Mouse (Mus musculus) intestine, embryonic 16.5 days (tissue): ENCODE results near the gene Defa22. TPM values are rescaled to one million over a fixed set of nuclear protein-coding genes. Genes with fewer than 3 reads are reported as not detected.
"Not testable (repeated sequence)": the region's sequence is repeated elsewhere in the genome, so short reads cannot be mapped to it uniquely, and the experiment has no call there.

Experiments
- ATAC-seq: fragments of 200-750 bp; cut with Nextera tagmentation; 2 replicates; pipeline ENCODE4 v1.8.0; 2017; ENCODE audit warnings: moderate TSS enrichment, moderate library complexity
- H3K27ac ChIP-seq: fragments of 300-500 bp; sonication (generic); 2 replicates; pipeline ENCODE4 v1.5.1; 2014; ENCODE audit warnings: mild to moderate bottlenecking, low read length
- H3K27me3 ChIP-seq: fragments of 300-500 bp; sonication (generic); replicated peaks from 2 replicates; pipeline ENCODE4 v1.6.1; 2014; ENCODE audit warnings: low read length, control low read depth, mixed read lengths; ENCODE audit not compliant: control insufficient read depth, insufficient read depth
- H3K36me3 ChIP-seq: fragments of 300-500 bp; sonication (generic); 2 replicates; pipeline ENCODE4 v1.6.1; 2014; ENCODE audit warnings: low read length, control low read depth; ENCODE audit not compliant: control insufficient read depth, insufficient read depth
- H3K4me1 ChIP-seq: fragments of 300-500 bp; sonication (generic); 2 replicates; pipeline ENCODE4 v1.6.1; 2014; ENCODE audit warnings: low read length, control low read depth, mixed read lengths; ENCODE audit not compliant: control insufficient read depth, insufficient read depth
- H3K4me2 ChIP-seq: fragments of 300-500 bp; sonication (generic); 2 replicates; pipeline ENCODE4 v1.6.1; 2014; ENCODE audit warnings: low read depth, low read length, control low read depth
- H3K4me3 ChIP-seq: fragments of 300-500 bp; sonication (generic); 2 replicates; pipeline ENCODE4 v1.5.1; 2014; ENCODE audit warnings: mild to moderate bottlenecking, low read length
- H3K9ac ChIP-seq: fragments of 300-500 bp; sonication (generic); 2 replicates; pipeline ENCODE4 v1.6.1; 2014; ENCODE audit warnings: low read depth, low read length
- H3K9me3 ChIP-seq: fragments of 300-500 bp; sonication (generic); 2 replicates; pipeline ENCODE4 v1.6.1; 2016; ENCODE audit warnings: low read length, control low read depth; ENCODE audit not compliant: control insufficient read depth
- WGBS: fragments of 180-500 bp; shearing (Covaris S2); extraction: QIAGEN DNeasy Blood & Tissue Kit; methylation state at CpG from one replicate; pipeline ENCODE4 v1.1.7; 2014; 5-methylcytosine and 5-hydroxymethylcytosine counted together
- polyA plus RNA-seq: library from polyadenylated mRNA; unstranded; fragments of >200 nt; fragmentation: Nextera tagmentation; extraction: Ambion mirVana; gene quantifications from 2 replicates; pipeline ENCODE4 v1.2.1, GENCODE M21; 2015

Defa22 gene
- polyA plus RNA-seq, result not detected in 2 replicates

DNA sequence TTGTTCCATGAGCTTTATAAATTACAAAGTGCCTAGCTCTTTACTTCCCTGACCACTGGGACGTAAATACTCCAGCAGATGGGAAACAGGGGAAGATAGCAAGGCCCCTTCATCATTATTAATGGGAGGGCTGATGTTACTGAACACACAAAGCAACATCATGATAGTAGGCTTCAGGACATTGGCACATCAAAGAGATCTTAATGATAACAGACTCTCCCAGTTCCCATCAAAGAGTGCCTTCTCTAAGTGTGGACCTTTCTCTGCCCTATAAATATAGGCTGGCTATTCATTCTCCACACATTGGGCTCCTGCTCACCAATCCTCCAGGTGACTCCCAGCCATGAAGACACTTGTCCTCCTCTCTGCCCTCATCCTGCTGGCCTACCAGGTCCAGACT, at the start of gene Defa22:
Gene Defa22, plus strand, starts transcription at position 301 of the 400 bp plus-strand sequence.
- H3K27ac ChIP-seq, H3K9me3 ChIP-seq, H3K4me3 ChIP-seq, H3K4me2 ChIP-seq, H3K27me3 ChIP-seq, H3K9ac ChIP-seq, H3K4me1 ChIP-seq, H3K36me3 ChIP-seq, ATAC-seq: not testable (repeated sequence)
- no CpG with 5 or more reads among the region's 1 CpGs for WGBS

DNA sequence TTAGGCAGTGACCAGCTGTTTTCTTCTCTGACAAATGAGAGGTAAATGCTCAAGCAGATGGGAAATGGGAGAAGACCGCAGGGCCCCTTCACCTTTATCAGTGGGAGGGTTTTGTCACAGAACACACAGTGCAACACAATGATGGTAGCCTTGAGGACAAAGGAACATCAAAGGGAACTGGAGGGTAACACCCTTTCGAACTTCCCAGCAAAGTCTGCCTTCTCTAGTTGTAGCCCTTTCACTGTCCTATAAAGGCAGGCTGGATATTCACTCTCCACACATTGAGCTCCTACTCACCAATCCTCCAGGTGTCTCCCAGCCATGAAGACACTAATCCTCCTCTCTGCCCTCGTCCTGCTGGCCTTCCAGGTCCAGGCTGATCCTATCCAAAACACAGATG, 27.7 kb upstream of the Defa22 start, which contains the start of gene Defa30:
Gene Defa30, plus strand, starts transcription at position 301 of the 400 bp plus-strand sequence.
- not testable (repeated sequence) for H3K36me3 ChIP-seq, H3K4me3 ChIP-seq, H3K4me2 ChIP-seq, H3K27ac ChIP-seq, H3K9ac ChIP-seq, H3K9me3 ChIP-seq, ATAC-seq, H3K27me3 ChIP-seq, H3K4me1 ChIP-seq
- WGBS, result 58% methylated on average over 3 of the region's 3 CpGs

DNA sequence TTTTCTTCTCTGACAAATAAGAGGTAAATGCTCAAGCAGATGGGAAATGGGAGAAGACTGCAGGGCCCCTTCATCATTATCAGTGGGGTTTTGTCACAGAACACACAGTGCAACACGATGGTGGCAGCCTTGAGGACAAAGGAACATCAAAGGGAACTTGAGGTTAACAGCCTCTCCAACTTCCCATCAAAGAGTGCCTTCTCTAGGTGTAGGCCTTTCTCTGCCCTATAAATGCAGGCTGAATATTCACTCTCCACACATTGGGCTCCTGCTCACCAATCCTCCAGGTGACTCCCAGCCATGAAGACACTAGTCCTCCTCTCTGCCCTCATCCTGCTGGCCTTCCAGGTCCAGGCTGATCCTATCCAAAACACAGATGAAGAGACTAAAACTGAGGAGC, 29.2 kb downstream of the Defa22 start, which contains the start of gene Defa31:
Gene Defa31, plus strand, starts transcription at position 301 of the 400 bp plus-strand sequence.
- not testable (repeated sequence) for H3K9ac ChIP-seq, H3K4me3 ChIP-seq, H3K4me1 ChIP-seq, H3K27me3 ChIP-seq, H3K9me3 ChIP-seq, H3K27ac ChIP-seq, H3K4me2 ChIP-seq, ATAC-seq, H3K36me3 ChIP-seq
- WGBS, result no CpG with 5 or more reads among the region's 1 CpGs

DNA sequence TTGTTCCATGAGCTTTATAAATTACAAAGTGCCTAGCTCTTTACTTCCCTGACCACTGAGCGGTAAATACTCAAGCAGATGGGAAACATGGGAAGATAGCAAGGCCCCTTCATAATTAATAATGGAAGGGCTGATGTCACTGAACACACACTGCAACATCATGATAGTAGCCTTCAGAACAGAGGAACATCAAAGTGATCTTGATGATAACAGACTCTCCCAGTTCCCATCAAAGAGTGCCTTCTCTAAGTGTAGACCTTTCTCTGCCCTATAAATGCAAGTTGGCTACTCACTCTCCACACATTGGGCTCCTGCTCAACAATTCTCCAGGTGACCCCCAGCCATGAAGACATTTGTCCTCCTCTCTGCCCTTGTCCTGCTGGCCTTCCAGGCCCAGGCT, 39.2 kb downstream of the Defa22 start, which contains the start of gene Gm15293:
Gene Gm15293, plus strand, starts transcription at position 301 of the 400 bp plus-strand sequence.
- H3K27ac ChIP-seq, H3K36me3 ChIP-seq, H3K4me2 ChIP-seq, H3K9ac ChIP-seq, H3K4me3 ChIP-seq, H3K27me3 ChIP-seq, H3K4me1 ChIP-seq, ATAC-seq, H3K9me3 ChIP-seq: not testable (repeated sequence)
- no CpG with 5 or more reads among the region's 1 CpGs for WGBS

Other genes with a start within 250 kb of the Defa22 start
- not detected in 2 replicates for gene Gm6040, start 240.2 kb upstream of the Defa22 start, polyA plus RNA-seq
- gene AY761185, start 217.6 kb upstream of the Defa22 start, polyA plus RNA-seq, result not detected in 2 replicates
- not detected in 2 replicates for gene Defa21, start 136.7 kb upstream of the Defa22 start, polyA plus RNA-seq
- gene Defa23, start 107.2 kb upstream of the Defa22 start, polyA plus RNA-seq, result 0.53 TPM in 1 of 2 replicates, not detected in the other
- not detected in 2 replicates for gene Defa35, start 97.2 kb upstream of the Defa22 start, polyA plus RNA-seq
- gene Defa25, start 77.8 kb upstream of the Defa22 start, polyA plus RNA-seq, result not detected in 2 replicates
- gene Gm14851, start 66.2 kb upstream of the Defa22 start, polyA plus RNA-seq, result not detected in 2 replicates
- gene Defa30, start 27.6 kb upstream of the Defa22 start, polyA plus RNA-seq, result 0.69 and 1.5 TPM in 2 replicates
- not detected in 2 replicates for gene Defa31, start 29.3 kb downstream of the Defa22 start, polyA plus RNA-seq
- not detected in 2 replicates for gene Gm15293, start 39.3 kb downstream of the Defa22 start, polyA plus RNA-seq
- not detected in 2 replicates for gene Gm15292, start 87.5 kb downstream of the Defa22 start, polyA plus RNA-seq
- not detected in 2 replicates for gene Defa27, start 153.3 kb downstream of the Defa22 start, polyA plus RNA-seq
- gene Defa29, start 164.7 kb downstream of the Defa22 start, polyA plus RNA-seq, result not detected in 2 replicates
- gene Defa2, start 216.2 kb downstream of the Defa22 start, polyA plus RNA-seq, result 0.83 TPM in 1 of 2 replicates, not detected in the other
- gene Defa33, start 229.5 kb downstream of the Defa22 start, polyA plus RNA-seq, result not detected in 2 replicates